Mouse (Mus musculus) stomach, embryonic 15.5 days (tissue): ENCODE results near the gene Sept9. TPM values are rescaled to one million over a fixed set of nuclear protein-coding genes. Genes with fewer than 3 reads are reported as not detected.

Experiments used
- ATAC-seq: fragments of 200-750 bp; cut with Nextera tagmentation; 2 replicates; pipeline ENCODE4 v1.8.0; 2017; ENCODE audit warnings: low read depth, moderate number of reproducible peaks, moderate TSS enrichment; ENCODE audit not compliant: insufficient read depth, low FRiP score
- H3K27ac ChIP-seq: fragments of 300-500 bp; sonication (generic); 2 replicates; pipeline ENCODE4 v1.5.1; 2015; ENCODE audit warnings: mild to moderate bottlenecking, inconsistent platforms
- H3K27me3 ChIP-seq: fragments of 300-500 bp; sonication (generic); replicated peaks from 2 replicates; pipeline ENCODE4 v1.6.1; 2015; ENCODE audit warnings: inconsistent platforms
- H3K36me3 ChIP-seq: fragments of 300-500 bp; sonication (generic); 2 replicates; pipeline ENCODE4 v1.6.1; 2015; ENCODE audit warnings: inconsistent platforms
- H3K4me1 ChIP-seq: fragments of 300-500 bp; sonication (generic); 2 replicates; pipeline ENCODE4 v1.6.1; 2015; ENCODE audit warnings: inconsistent platforms
- H3K4me2 ChIP-seq: fragments of 300-500 bp; sonication (generic); 2 replicates; pipeline ENCODE4 v1.6.1; 2015; ENCODE audit warnings: mild to moderate bottlenecking, inconsistent platforms
- H3K4me3 ChIP-seq: fragments of 300-500 bp; sonication (generic); replicated peaks from 2 replicates; pipeline ENCODE4 v1.5.1; 2015; ENCODE audit warnings: inconsistent platforms
- H3K9ac ChIP-seq: fragments of 300-500 bp; sonication (generic); 2 replicates; pipeline ENCODE4 v1.6.1; 2015; ENCODE audit warnings: inconsistent platforms
- H3K9me3 ChIP-seq: fragments of 300-500 bp; sonication (generic); 2 replicates; pipeline ENCODE4 v1.6.1; 2016; ENCODE audit warnings: inconsistent platforms
- WGBS: fragments of 180-500 bp; shearing (Covaris S2); methylation state at CpG from one replicate; pipeline ENCODE4 v1.1.7; 2015; 5-methylcytosine and 5-hydroxymethylcytosine counted together
- polyA plus RNA-seq: library from polyadenylated mRNA; unstranded; fragments of >200 nt; fragmentation: Nextera tagmentation; extraction: Ambion mirVana; gene quantifications from 2 replicates; pipeline ENCODE4 v1.2.1, GENCODE M21; 2015

Sept9 gene
- polyA plus RNA-seq, 1 experiment from 2014 or later, result 107 TPM

DNA sequence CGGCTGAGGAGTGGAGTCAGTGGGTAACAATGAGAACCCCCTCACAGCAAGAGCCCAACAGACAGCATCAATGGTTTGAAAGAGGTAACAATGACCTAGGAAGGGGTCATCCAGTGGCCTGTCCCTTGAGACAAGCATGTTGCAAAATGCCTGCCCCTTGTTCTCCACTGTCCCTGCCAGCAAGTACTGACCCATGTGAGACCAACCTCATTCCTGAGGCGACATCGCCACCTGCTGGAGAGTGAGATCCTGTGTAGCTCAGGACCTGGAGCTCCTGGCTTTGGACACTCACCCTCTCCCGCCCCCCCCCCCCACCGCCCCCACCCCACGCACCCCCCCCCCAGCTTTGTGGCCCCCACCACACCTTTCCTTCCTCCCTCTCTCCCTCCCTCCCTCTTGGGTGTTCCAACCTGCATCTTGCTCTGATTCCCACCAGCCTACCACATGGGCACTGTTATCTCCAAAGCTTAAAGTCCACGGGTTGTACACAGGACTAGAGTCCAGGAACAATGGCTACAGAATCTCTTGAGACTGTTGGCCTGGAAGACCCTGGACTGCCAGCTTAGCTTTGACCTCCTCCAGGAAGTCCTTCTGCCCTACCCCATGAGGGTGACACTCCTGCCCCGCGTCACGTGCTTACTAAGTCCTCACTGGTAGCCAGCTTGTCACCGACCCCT lies 22.0 kb upstream of the Sept9 start:
- Histone ChIP-seq H3K27me3 (no peaks in the 10 kb centered on the region), H3K4me2 (no peak overlapping the region), H3K4me1 (peaks cover 21% of the 10 kb centered on the region), H3K4me3 (no peak overlapping the region), H3K9me3 (no peaks in the 10 kb centered on the region; the same call in 1 of the 2 replicates), H3K27ac (no peak overlapping the region), H3K36me3 (no peaks in the 10 kb centered on the region), H3K9ac (no peak overlapping the region)
- peak; percentile 69 for ATAC-seq
- WGBS, result 47% methylated on average over 8 of the region's 11 CpGs

GRCm38 (mm10) chr11:117179902-117180301 lies 19.6 kb upstream of the Sept9 start:
- no peaks in the 10 kb centered on the region for H3K36me3 ChIP-seq
- 84% methylated on average over 5 of the region's 5 CpGs for WGBS
- H3K27me3 ChIP-seq, result no peaks in the 10 kb centered on the region
- H3K4me2 ChIP-seq, result no peak overlapping the region
- no peaks in the 10 kb centered on the region; the same call in 1 of the 2 replicates for H3K9me3 ChIP-seq
- H3K27ac ChIP-seq, result no peak overlapping the region
- no peak overlapping the region for H3K4me3 ChIP-seq
- no peak for ATAC-seq
- peaks cover 13% of the 10 kb centered on the region for H3K4me1 ChIP-seq
- no peak overlapping the region for H3K9ac ChIP-seq

DNA sequence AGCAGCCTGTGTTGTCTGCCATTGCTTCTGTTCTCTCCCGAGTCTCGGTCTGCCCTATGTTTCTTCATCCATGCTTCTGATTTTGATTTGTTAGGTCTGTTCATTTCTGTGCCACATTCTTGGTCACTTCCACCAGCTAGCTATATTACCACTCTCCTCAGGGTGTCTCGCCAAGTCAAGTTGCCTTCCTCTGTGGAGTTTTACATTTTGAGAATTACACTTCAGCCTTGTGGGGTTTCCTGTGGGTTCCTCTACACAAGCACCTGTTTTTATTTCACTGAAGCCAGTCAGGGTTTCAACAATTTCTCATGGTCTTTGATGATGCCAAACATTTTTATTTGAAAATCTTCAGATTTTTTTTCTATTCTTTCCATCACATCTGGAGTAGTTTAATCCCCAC lies 16.7 kb upstream of the Sept9 start:
- H3K27me3 ChIP-seq, result no peaks in the 10 kb centered on the region
- 85% methylated on average over 3 of the region's 3 CpGs for WGBS
- no peak for ATAC-seq
- H3K36me3 ChIP-seq, result no peaks in the 10 kb centered on the region
- H3K4me1 ChIP-seq, result peaks cover 5% of the 10 kb centered on the region
- no peak overlapping the region for H3K4me2 ChIP-seq
- no peaks in the 10 kb centered on the region; the same call in 1 of the 2 replicates for H3K9me3 ChIP-seq
- no peak overlapping the region for H3K27ac ChIP-seq
- H3K4me3 ChIP-seq, result no peak overlapping the region
- H3K9ac ChIP-seq, result no peak overlapping the region

- ATAC-seq, result no peak
- no peak overlapping the region for H3K27ac ChIP-seq
- H3K36me3 ChIP-seq, result no peaks in the 10 kb centered on the region
- no peak overlapping the region for H3K9ac ChIP-seq
- H3K4me2 ChIP-seq, result no peak overlapping the region
- H3K27me3 ChIP-seq, result no peaks in the 10 kb centered on the region
- WGBS, result 68% methylated on average over 2 of the region's 3 CpGs
- H3K4me3 ChIP-seq, result no peak overlapping the region
- H3K4me1 ChIP-seq, result peaks cover 5% of the 10 kb centered on the region
- H3K9me3 ChIP-seq, result no peaks in the 10 kb centered on the region; the same call in 1 of the 2 replicates
These were observed 16.2 kb upstream of the Sept9 start for GRCm38 (mm10) chr11:117183299-117183698.

- Histone ChIP-seq H3K27me3 (no peaks in the 10 kb centered on the region), H3K4me3 (no peak overlapping the region), H3K4me2 (no peak overlapping the region), H3K36me3 (no peaks in the 10 kb centered on the region), H3K4me1 (peaks cover 5% of the 10 kb centered on the region), H3K9me3 (no peaks in the 10 kb centered on the region; the same call in 1 of the 2 replicates), H3K27ac (no peak overlapping the region), H3K9ac (no peak overlapping the region)
- ATAC-seq, result no peak
- WGBS, result 78% methylated on average over 5 of the region's 5 CpGs
These were observed 15.6 kb upstream of the Sept9 start for GRCm38 (mm10) chr11:117183841-117184240.

- Histone ChIP-seq H3K36me3 (no peaks in the 10 kb centered on the region), H3K27me3 (no peaks in the 10 kb centered on the region), H3K9me3 (no peaks in the 10 kb centered on the region), H3K4me2 (peak overlapping the region; percentile 21; the same call in 1 of the 2 replicates), H3K4me3 (no peak overlapping the region), H3K9ac (no peak overlapping the region), H3K27ac (peak overlapping the region; percentile 71), H3K4me1 (peaks cover 5% of the 10 kb centered on the region)
- 35% methylated on average over 21 of the region's 21 CpGs for WGBS
- ATAC-seq, result peak; percentile 45; the same call in 1 of the 2 replicates
These were observed 14.2 kb upstream of the Sept9 start for GRCm38 (mm10) chr11:117185076-117185933.

DNA sequence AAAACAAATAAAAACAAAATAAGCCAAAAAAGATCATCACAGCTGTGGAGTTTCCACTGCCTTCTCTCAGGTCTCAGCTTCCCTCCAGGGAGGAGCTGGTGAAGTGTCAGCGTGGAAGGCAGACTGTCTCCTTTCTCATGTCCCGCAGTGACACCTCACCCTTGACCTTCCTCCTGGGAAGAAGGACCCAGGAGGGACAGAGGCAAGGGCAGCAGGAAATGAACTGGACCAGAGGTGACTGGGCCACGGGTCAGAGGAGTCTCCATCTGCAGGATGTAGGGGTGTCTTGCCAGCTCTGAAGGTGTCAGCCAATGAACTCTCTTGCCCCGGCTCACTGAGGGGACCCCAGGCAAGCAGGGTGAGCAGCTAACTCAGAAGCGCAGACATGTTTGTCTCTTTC lies 7.9 kb upstream of the Sept9 start:
- H3K27me3 ChIP-seq, result no peaks in the 10 kb centered on the region
- ATAC-seq, result no peak
- H3K9me3 ChIP-seq, result no peaks in the 10 kb centered on the region
- no peak overlapping the region for H3K4me2 ChIP-seq
- H3K27ac ChIP-seq, result no peak overlapping the region
- no peak overlapping the region for H3K4me3 ChIP-seq
- 57% methylated on average over 5 of the region's 5 CpGs for WGBS
- H3K4me1 ChIP-seq, result no peaks in the 10 kb centered on the region
- no peaks in the 10 kb centered on the region for H3K36me3 ChIP-seq
- H3K9ac ChIP-seq, result no peak overlapping the region

DNA sequence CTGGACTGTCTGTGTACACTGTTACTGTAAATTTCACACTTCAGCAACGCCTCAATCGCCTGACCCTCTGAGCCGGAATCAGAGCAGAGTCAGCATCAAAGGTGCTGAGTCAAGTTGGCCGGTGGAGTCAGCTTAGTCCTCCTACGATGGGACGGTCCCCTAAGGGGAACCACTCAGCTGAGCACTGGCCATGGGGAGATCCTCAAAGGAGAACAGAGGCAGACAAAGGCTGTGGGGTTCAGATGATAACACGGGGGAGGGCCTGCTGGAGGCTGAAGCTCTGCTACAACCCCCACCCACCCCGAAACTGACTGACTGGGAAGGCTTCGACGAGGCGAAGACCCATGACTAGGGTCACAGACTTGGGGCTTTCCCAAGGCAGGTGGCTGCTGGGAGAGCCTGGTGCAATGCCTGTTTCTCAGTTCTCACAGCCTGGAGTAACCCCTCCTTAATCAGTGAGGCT lies 5.0 kb upstream of the Sept9 start:
- no peak overlapping the region for H3K4me3 ChIP-seq
- 66% methylated on average over 11 of the region's 11 CpGs for WGBS
- H3K4me2 ChIP-seq, result no peak overlapping the region
- H3K27ac ChIP-seq, result no peak overlapping the region
- no peak for ATAC-seq
- H3K9ac ChIP-seq, result no peak overlapping the region
- peaks cover 4% of the 10 kb centered on the region for H3K4me1 ChIP-seq
- peaks cover 4% of the 10 kb centered on the region; the same call in 1 of the 2 replicates for H3K27me3 ChIP-seq
- no peaks in the 10 kb centered on the region for H3K9me3 ChIP-seq
- H3K36me3 ChIP-seq, result no peaks in the 10 kb centered on the region

GRCm38 (mm10) chr11:117195616-117196015 lies 3.8 kb upstream of the Sept9 start:
- Histone ChIP-seq H3K4me1 (peaks cover 9% of the 10 kb centered on the region), H3K27ac (no peak overlapping the region), H3K27me3 (peaks cover 6% of the 10 kb centered on the region; the same call in 1 of the 2 replicates), H3K4me3 (no peak overlapping the region), H3K9ac (no peak overlapping the region), H3K4me2 (no peak overlapping the region), H3K36me3 (no peaks in the 10 kb centered on the region), H3K9me3 (no peaks in the 10 kb centered on the region)
- WGBS, result 86% methylated on average over 6 of the region's 6 CpGs
- ATAC-seq, result no peak

GRCm38 (mm10) chr11:117196681-117197080 lies 2.8 kb upstream of the Sept9 start:
- H3K36me3 ChIP-seq, result no peaks in the 10 kb centered on the region
- H3K27ac ChIP-seq, result no peak overlapping the region
- WGBS, result 83% methylated on average over 7 of the region's 7 CpGs
- H3K9ac ChIP-seq, result no peak overlapping the region
- no peak for ATAC-seq
- H3K4me3 ChIP-seq, result no peak overlapping the region
- peaks cover 19% of the 10 kb centered on the region for H3K4me1 ChIP-seq
- H3K9me3 ChIP-seq, result no peaks in the 10 kb centered on the region
- H3K4me2 ChIP-seq, result no peak overlapping the region
- H3K27me3 ChIP-seq, result peaks cover 6% of the 10 kb centered on the region; the same call in 1 of the 2 replicates

DNA sequence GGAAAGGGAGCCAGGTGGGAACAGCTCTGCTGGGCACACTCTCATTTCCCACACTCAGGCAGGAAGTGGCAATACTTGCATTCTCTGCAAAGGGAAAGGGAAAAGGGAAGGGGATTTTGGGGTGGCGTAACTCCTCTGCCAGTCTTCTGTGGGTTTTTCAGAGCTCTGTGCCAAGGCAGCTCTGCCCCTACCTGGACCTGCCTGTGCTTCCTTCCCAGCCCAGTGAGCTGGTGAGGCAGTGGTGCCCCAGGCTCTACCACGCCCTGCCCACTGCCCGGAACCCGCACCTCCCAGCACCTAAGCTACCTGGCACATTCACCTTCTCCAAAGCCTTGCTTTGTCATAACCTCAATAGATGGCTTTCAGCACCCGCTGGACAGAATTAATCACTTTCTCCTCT lies 1.3 kb upstream of the Sept9 start:
- ATAC-seq, result no peak
- Histone ChIP-seq H3K27ac (peak overlapping the region; percentile 40; the same call in 1 of the 2 replicates), H3K4me1 (peaks cover 22% of the 10 kb centered on the region), H3K9ac (no peak overlapping the region), H3K9me3 (no peaks in the 10 kb centered on the region), H3K36me3 (no peaks in the 10 kb centered on the region), H3K27me3 (peaks cover 6% of the 10 kb centered on the region; the same call in 1 of the 2 replicates), H3K4me2 (no peak overlapping the region), H3K4me3 (no peak overlapping the region)
- WGBS, result 78% methylated on average over 5 of the region's 5 CpGs

- Histone ChIP-seq H3K4me1 (peaks cover 42% of the 10 kb centered on the region), H3K9me3 (no peaks in the 10 kb centered on the region), H3K36me3 (no peaks in the 10 kb centered on the region), H3K9ac (no peak overlapping the region), H3K4me2 (peak overlapping the region; percentile 85; the same call in 1 of the 2 replicates), H3K27ac (no peak overlapping the region), H3K27me3 (peaks cover 6% of the 10 kb centered on the region; the same call in 1 of the 2 replicates), H3K4me3 (no peak overlapping the region)
- ATAC-seq, result no peak
- WGBS, result 83% methylated on average over 12 of the region's 12 CpGs
These were observed 2.4 kb downstream of the Sept9 start for GRCm38 (mm10) chr11:117201846-117202245.
